Mouse (Mus musculus) limb, embryonic 15.5 days (tissue): ENCODE data around the gene Prr14l. TPM values are rescaled to one million over a fixed set of nuclear protein-coding genes. Genes with fewer than 3 reads are reported as not detected.
"Not testable (repeated sequence)": the region's sequence is repeated elsewhere in the genome, so short reads cannot be mapped to it uniquely, and the experiment has no call there.

Experiments used
- ATAC-seq: fragments of 200-750 bp; cut with Nextera tagmentation; 2 replicates; pipeline ENCODE4 v1.8.0; 2017; ENCODE audit warnings: low read depth, moderate TSS enrichment; ENCODE audit not compliant: insufficient number of reproducible peaks, low FRiP score, low TSS enrichment
- H3K27ac ChIP-seq: fragments of 300-500 bp; sonication (generic); 2 replicates; pipeline ENCODE4 v1.5.1; 2015; ENCODE audit warnings: moderate library complexity, mild to moderate bottlenecking, inconsistent platforms
- H3K27me3 ChIP-seq: fragments of 300-500 bp; sonication (generic); 2 replicates; pipeline ENCODE4 v1.6.1; 2015; ENCODE audit warnings: inconsistent platforms
- H3K36me3 ChIP-seq: fragments of 300-500 bp; sonication (generic); 2 replicates; pipeline ENCODE4 v1.6.1; 2015; ENCODE audit warnings: inconsistent platforms
- H3K4me1 ChIP-seq: fragments of 300-500 bp; sonication (generic); 2 replicates; pipeline ENCODE4 v1.6.1; 2015; ENCODE audit warnings: inconsistent platforms
- H3K4me2 ChIP-seq: fragments of 300-500 bp; sonication (generic); 2 replicates; pipeline ENCODE4 v1.6.1; 2015; ENCODE audit warnings: mild to moderate bottlenecking, inconsistent platforms
- H3K4me3 ChIP-seq: fragments of 300-500 bp; sonication (generic); 2 replicates; pipeline ENCODE4 v1.5.1; 2015; ENCODE audit warnings: mild to moderate bottlenecking, inconsistent platforms
- H3K9ac ChIP-seq: fragments of 300-500 bp; sonication (generic); 2 replicates; pipeline ENCODE4 v1.6.1; 2015; ENCODE audit warnings: inconsistent platforms
- H3K9me3 ChIP-seq: fragments of 300-500 bp; sonication (generic); 2 replicates; pipeline ENCODE4 v1.6.1; 2016; ENCODE audit warnings: inconsistent platforms
- WGBS: fragments of 180-500 bp; shearing (Covaris S2); methylation state at CpG from one replicate; pipeline ENCODE4 v1.1.7; 2015; 5-methylcytosine and 5-hydroxymethylcytosine counted together
- polyA plus RNA-seq: library from polyadenylated mRNA; unstranded; fragments of >200 nt; fragmentation: Nextera tagmentation; extraction: Ambion mirVana; gene quantifications from 2 replicates; pipeline ENCODE4 v1.2.1, GENCODE M21; 2015

Gene Prr14l
- polyA plus RNA-seq, 1 experiment from 2014 or later, result 16.7 TPM

DNA sequence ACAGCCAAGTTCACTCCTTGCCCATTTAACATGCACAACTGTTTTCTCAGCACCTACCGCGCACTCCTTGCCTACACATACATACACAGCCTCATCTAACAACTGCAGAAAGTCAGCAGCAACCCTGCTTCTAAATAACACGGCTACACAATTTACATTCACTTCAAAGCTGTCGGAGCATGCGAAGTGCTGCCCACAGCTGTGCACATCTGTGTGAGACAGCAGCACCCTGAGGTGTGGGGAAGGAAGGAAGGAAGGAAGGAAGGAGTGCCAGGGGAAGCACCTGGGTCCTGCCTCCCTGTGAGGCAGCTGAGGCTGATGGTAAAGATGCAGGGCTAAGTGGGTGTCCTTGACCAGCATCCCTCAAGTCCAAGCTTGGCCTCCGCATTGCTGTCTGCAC, 105.1 kb downstream of the Prr14l start:
- H3K27me3 ChIP-seq, result no peaks in the 10 kb centered on the region
- no peak overlapping the region for H3K27ac ChIP-seq
- no peak overlapping the region for H3K4me3 ChIP-seq
- H3K9ac ChIP-seq, result no peak overlapping the region
- H3K4me1 ChIP-seq, result peaks cover 10% of the 10 kb centered on the region; the same call in 1 of the 2 replicates
- ATAC-seq, result no peak
- no peaks in the 10 kb centered on the region for H3K9me3 ChIP-seq
- WGBS, result 91% methylated on average over 6 of the region's 6 CpGs
- no peaks in the 10 kb centered on the region for H3K36me3 ChIP-seq
- H3K4me2 ChIP-seq, result no peak overlapping the region

DNA sequence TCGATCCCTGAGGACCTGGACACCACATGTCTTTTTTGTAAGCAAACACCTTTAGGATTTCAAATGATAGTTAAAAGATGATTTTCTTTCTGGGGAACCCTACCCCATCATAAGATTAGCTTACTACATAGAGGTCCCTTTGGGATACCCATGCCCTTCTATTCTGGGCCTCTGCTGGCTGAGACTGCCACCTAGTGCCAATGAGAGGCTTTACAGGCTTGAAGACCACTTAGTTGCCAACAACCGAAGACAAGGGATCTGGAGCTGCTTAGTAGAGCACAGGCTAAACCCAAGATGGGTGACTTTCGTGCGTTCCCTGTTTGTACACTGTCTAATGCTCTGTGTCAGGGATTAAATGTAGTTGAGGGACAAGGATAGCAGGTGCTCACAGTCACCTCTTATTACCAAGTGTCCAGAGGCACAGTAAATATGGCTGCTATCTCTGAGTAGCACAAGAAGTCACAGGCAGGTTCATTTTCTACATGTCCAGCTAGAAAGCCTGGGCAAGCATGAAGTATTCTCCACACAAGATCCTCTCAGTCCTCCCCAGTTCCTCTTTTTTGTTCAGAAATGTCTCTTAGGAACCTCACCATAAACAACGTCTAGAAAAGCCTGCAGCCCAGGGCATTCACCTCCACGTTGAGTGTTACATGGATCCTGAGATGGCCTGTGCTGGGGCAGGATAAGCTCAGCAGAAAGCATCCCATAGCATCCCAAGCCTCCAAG, 106.2 kb downstream of the Prr14l start:
- ATAC-seq, result no peak
- 61% methylated on average over 6 of the region's 6 CpGs for WGBS

DNA sequence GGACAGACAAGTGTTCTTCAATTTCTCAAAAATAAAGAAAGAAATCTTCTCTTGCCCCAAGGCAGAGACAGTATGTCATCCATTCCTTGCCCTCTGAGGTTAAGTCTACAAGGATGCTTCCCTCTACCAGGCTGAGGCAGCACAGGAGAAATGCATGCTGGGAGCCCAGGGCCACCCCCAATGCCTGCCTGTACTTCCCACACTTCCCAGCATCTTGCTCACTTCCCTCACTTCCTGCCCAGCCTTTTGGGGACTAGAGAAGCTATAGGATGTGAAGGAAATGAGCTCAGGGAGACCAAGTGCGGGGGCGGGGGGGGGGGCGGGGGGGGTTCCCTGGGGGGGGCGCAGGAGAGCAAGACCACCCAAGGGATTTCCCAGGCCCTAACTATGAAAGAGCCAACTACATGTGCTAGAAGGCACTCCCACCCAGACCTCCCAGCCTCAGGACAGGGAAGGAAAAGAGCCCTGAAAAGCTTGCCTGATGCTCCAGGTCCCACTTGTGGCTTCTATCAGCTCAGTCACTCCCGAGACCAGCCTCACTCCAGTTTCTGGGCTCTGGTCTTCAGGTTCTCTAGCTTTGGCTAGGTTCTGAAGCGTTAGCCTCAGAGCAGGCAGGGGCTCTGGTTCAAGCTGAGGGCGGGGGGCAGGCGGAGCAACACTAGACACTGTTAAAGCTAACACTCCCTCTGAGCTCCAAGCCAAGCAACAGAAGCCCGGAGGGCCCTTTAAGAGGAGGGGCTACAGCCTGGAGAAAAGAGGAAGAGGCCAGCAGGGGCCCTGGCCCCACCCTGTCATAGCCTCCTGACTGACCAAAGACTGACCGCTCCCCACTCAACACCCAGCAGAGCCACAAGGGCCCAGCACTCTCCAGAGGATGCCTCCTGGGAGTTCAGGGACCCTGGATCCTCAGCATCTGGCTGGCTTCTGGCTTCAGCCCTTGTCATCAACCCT, 108.1 kb downstream of the Prr14l start:
- 17% methylated on average over 10 of the region's 10 CpGs for WGBS
- ATAC-seq, result peak; percentile 70
- peak overlapping the region; percentile 36 for H3K4me3 ChIP-seq

More for the DNA sequence above, 106.2 kb downstream of the Prr14l start:
- Histone ChIP-seq H3K4me2 (no peak overlapping the region), H3K27ac (no peak overlapping the region), H3K9ac (no peak overlapping the region), H3K27me3 (no peaks in the 10 kb centered on the region), H3K4me1 (peaks cover 10% of the 10 kb centered on the region; the same call in 1 of the 2 replicates), H3K4me3 (no peak overlapping the region), H3K36me3 (no peaks in the 10 kb centered on the region), H3K9me3 (no peaks in the 10 kb centered on the region)

DNA sequence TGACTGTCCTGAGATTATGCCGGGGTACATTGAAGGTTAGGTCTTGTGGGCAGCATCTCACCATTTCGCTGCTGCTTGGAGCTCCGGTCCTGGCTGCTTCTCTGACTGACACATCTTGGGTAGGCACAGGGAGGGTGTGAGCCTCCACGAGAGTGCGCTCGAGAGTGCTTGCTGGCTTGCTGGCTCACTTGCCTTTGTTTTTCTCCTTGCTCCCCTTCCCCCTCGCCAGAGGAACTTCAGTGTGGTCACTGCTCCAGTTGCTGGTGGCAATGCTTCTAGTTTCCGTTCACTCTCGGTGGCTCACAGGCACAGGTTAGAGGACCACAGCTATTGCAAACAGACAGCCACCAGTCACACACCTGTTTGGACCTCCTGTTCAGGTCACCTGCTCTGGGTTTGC, 111.9 kb downstream of the Prr14l start:
- Histone ChIP-seq H3K36me3 (peaks cover 9% of the 10 kb centered on the region; the same call in 1 of the 2 replicates), H3K4me1 (peaks cover 10% of the 10 kb centered on the region; the same call in 1 of the 2 replicates), H3K27ac (no peak overlapping the region), H3K27me3 (no peaks in the 10 kb centered on the region), H3K4me2 (no peak overlapping the region), H3K9me3 (no peaks in the 10 kb centered on the region), H3K9ac (no peak overlapping the region), H3K4me3 (no peak overlapping the region)
- WGBS, result 64% methylated on average over 9 of the region's 9 CpGs
- no peak for ATAC-seq

More for the DNA sequence above, 108.1 kb downstream of the Prr14l start:
- Histone ChIP-seq H3K9ac (0 out of 2 replicates have a peak overlapping the region, but pooled peaks have one; percentile 14), H3K4me2 (peak overlapping the region; percentile 45), H3K36me3 (no peaks in the 10 kb centered on the region), H3K27ac (peak overlapping the region; percentile 79), H3K4me1 (peaks cover 10% of the 10 kb centered on the region; the same call in 1 of the 2 replicates), H3K9me3 (no peaks in the 10 kb centered on the region), H3K27me3 (no peaks in the 10 kb centered on the region)

GRCm38 (mm10) chr5:32741377-32741776, 112.7 kb downstream of the Prr14l start:
- H3K9me3 ChIP-seq, H3K4me2 ChIP-seq, H3K27me3 ChIP-seq, H3K27ac ChIP-seq, H3K4me1 ChIP-seq, H3K4me3 ChIP-seq, ATAC-seq, H3K9ac ChIP-seq: not testable (repeated sequence)
- WGBS, result 89% methylated on average over 4 of the region's 4 CpGs
- peaks cover 11% of the 10 kb centered on the region; the same call in 1 of the 2 replicates for H3K36me3 ChIP-seq

DNA sequence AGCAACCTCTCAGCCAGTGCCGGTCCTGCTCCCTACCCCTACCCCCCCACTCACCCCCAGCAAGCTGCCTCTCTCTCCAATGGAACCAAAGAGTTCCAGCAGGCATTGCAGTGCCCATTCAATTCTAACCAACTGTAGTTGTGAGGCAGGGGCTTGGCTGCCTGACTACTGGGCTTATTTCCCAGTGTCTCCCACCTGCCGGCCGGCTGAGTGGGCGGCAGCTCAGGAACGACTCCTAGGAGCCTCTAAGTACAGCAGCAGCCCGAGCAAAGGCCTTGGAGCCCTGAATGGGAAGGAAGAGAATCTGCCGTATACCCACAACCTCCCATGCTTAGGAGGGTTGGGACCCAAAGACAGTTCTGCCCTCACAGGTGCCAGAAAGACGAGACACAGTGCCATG, 113.2 kb downstream of the Prr14l start:
- not testable (repeated sequence) for H3K4me3 ChIP-seq, H3K27me3 ChIP-seq, H3K9ac ChIP-seq, ATAC-seq, H3K4me2 ChIP-seq, H3K9me3 ChIP-seq, H3K27ac ChIP-seq, H3K4me1 ChIP-seq
- 84% methylated on average over 8 of the region's 8 CpGs for WGBS
- peaks cover 13% of the 10 kb centered on the region; the same call in 1 of the 2 replicates for H3K36me3 ChIP-seq

GRCm38 (mm10) chr5:32740138-32740537, 113.9 kb downstream of the Prr14l start:
- Histone ChIP-seq H3K36me3 (peaks cover 15% of the 10 kb centered on the region; the same call in 1 of the 2 replicates), H3K9me3 (no peaks in the 10 kb centered on the region), H3K27ac (no peak overlapping the region), H3K9ac (no peak overlapping the region), H3K4me1 (no peaks in the 10 kb centered on the region), H3K27me3 (no peaks in the 10 kb centered on the region), H3K4me2 (no peak overlapping the region), H3K4me3 (no peak overlapping the region)
- no peak for ATAC-seq
- WGBS, result 96% methylated on average over 3 of the region's 3 CpGs

Other genes with a start within 250 kb of the Prr14l start
- 28.6 and 29.1 TPM in 2 replicates for gene Yes1, start 243.1 kb downstream of the Prr14l start, polyA plus RNA-seq
- gene Pisd, start 68.6 kb downstream of the Prr14l start, polyA plus RNA-seq, result 56.9 and 57.6 TPM in 2 replicates
- not detected in 2 replicates for gene Gm20671, start 27.1 kb downstream of the Prr14l start, polyA plus RNA-seq
- 18.7 and 19.7 TPM in 2 replicates for gene Depdc5, start 9.4 kb upstream of the Prr14l start, polyA plus RNA-seq
- gene Ywhah, start 164.6 kb upstream of the Prr14l start, polyA plus RNA-seq, result 363 and 383 TPM in 2 replicates
- gene Slc5a1, start 250.0 kb upstream of the Prr14l start, polyA plus RNA-seq, result 3.4 TPM in 2 replicates